Mouse (Mus musculus): ENCODE measurements around the gene Trim56. TPM values are rescaled to one million over a fixed set of nuclear protein-coding genes. Genes with fewer than 3 reads are reported as not detected.

Gene Trim56
- polyA plus RNA-seq, 1 experiment from 2014 or later: 11.1 TPM

Other genes with a start within 250 kb of the Trim56 start
- 0.85 and 0.93 TPM in 2 replicates for gene Col26a1, start 233.0 kb downstream of the Trim56 start, polyA plus RNA-seq (2015; fragmentation: Nextera tagmentation; extraction: Ambion mirVana)
- 7.5 and 9.0 TPM in 2 replicates for gene Ift22, start 208.1 kb downstream of the Trim56 start, polyA plus RNA-seq (2015; fragmentation: Nextera tagmentation; extraction: Ambion mirVana)
- 190 and 201 TPM in 2 replicates for gene Fis1, start 162.9 kb downstream of the Trim56 start, polyA plus RNA-seq (2015; fragmentation: Nextera tagmentation; extraction: Ambion mirVana)
- gene Cldn15, start 149.6 kb downstream of the Trim56 start, polyA plus RNA-seq (2015; fragmentation: Nextera tagmentation; extraction: Ambion mirVana): 5.9 and 8.1 TPM in 2 replicates
- 15.3 and 19.0 TPM in 2 replicates for gene Plod3, start 129.2 kb downstream of the Trim56 start, polyA plus RNA-seq (2015; fragmentation: Nextera tagmentation; extraction: Ambion mirVana)
- gene Znhit1, start 128.2 kb downstream of the Trim56 start, polyA plus RNA-seq (2015; fragmentation: Nextera tagmentation; extraction: Ambion mirVana): 50.6 and 53.4 TPM in 2 replicates
- gene Vgf, start 89.8 kb downstream of the Trim56 start, polyA plus RNA-seq (2015; fragmentation: Nextera tagmentation; extraction: Ambion mirVana): not detected in 2 replicates
- 74.7 and 77.6 TPM in 2 replicates for gene Ap1s1, start 70.1 kb downstream of the Trim56 start, polyA plus RNA-seq (2015; fragmentation: Nextera tagmentation; extraction: Ambion mirVana)
- 0.06 and 0.20 TPM in 2 replicates for gene Serpine1, start 43.9 kb downstream of the Trim56 start, polyA plus RNA-seq (2015; fragmentation: Nextera tagmentation; extraction: Ambion mirVana)
- not detected in 2 replicates for gene Muc3, start 33.1 kb upstream of the Trim56 start, polyA plus RNA-seq (2015; fragmentation: Nextera tagmentation; extraction: Ambion mirVana)
- gene Muc3a, start 96.2 kb upstream of the Trim56 start, polyA plus RNA-seq (2015; fragmentation: Nextera tagmentation; extraction: Ambion mirVana): 0.05 TPM in 1 of 2 replicates, not detected in the other
- gene Ache, start 171.3 kb upstream of the Trim56 start, polyA plus RNA-seq (2015; fragmentation: Nextera tagmentation; extraction: Ambion mirVana): 17.2 and 20.7 TPM in 2 replicates
- gene Ufsp1, start 178.4 kb upstream of the Trim56 start, polyA plus RNA-seq (2015; fragmentation: Nextera tagmentation; extraction: Ambion mirVana): 7.4 and 9.6 TPM in 2 replicates
- 68.0 and 76.9 TPM in 2 replicates for gene Srrt, start 191.5 kb upstream of the Trim56 start, polyA plus RNA-seq (2015; fragmentation: Nextera tagmentation; extraction: Ambion mirVana)
- gene Trip6, start 198.2 kb upstream of the Trim56 start, polyA plus RNA-seq (2015; fragmentation: Nextera tagmentation; extraction: Ambion mirVana): 8.2 and 11.2 TPM in 2 replicates
- 3.2 and 3.8 TPM in 2 replicates for gene Slc12a9, start 217.4 kb upstream of the Trim56 start, polyA plus RNA-seq (2015; fragmentation: Nextera tagmentation; extraction: Ambion mirVana)
- gene Ephb4, start 233.9 kb upstream of the Trim56 start, polyA plus RNA-seq (2015; fragmentation: Nextera tagmentation; extraction: Ambion mirVana): 7.6 and 8.6 TPM in 2 replicates